Mouse (Mus musculus) kidney, postnatal 14 days (tissue): ENCODE data around the gene Pemt.

Experiments used
- DNase-seq: peaks from one replicate; pipeline ENCODE4 v3.0.0; 2022; ENCODE audit warnings: mixed read lengths

Gene Pemt

DNA sequence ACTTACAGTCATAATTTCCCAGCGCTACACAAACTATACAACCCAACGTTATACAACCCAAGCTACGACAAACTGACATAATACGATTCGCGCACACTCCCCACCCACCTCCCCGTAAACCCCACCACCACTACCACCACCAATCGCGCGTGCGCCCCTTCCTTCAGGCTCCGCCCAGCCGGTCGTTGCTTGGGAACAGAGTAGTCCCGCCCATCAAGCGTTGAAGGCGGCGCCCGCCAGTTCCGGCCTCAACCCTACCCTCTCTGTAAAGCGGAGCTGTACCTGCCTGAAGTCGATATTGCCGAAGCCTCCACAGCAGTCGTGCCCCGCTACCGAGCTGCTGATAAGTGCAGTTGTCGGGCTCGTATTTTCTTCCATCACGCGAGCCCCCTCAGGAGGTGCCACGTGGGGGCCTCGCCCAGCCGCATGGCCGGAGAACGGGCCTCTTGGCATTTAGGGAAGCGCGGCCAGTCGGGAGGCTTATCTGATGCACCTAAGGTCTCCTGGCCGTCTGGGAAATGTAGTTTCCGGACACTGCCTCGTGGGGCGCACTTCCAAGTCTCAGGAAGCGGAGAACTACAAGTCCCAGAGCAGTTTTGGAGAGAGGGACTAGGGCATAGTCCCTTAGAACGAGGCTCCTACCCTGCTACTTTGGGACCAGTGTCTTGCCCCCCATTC lies at the start of gene Pemt:
Gene Pemt (minus strand): TSS at position 432 of the 678 bp plus-strand sequence.
- peak; percentile 97 for DNase-seq

GRCm38 (mm10) chr11:60094909-60095810 lies 48.9 kb upstream of the Pemt start:
- DNase-seq = no peak

GRCm38 (mm10) chr11:60093984-60094587 lies 47.8 kb upstream of the Pemt start:
- no peak for DNase-seq

DNA sequence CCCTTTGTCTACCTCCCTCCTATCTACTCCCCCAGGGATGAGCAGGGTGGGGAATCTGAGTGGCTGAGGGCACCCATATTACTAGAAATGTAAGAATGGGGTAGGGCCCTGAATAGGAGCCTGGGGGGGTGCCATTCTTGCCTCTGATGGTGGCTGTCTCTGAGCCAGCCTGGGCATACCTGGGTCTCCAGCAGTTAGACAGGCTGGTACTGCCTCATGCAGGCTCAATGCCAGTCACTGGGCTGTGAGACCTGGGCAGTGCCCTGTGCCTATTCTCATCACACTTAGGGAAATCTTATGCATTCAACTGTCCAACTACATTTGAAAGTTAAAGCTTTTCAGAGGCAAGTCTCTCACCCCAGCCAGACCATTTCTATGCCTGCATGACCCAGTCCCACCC lies 46.9 kb upstream of the Pemt start:
- no peak for DNase-seq

- DNase-seq = no peak
Measured at GRCm38 (mm10) chr11:60091422-60091761, 45.1 kb upstream of the Pemt start.

- no peak for DNase-seq
Measured at GRCm38 (mm10) chr11:60090696-60091421, 44.6 kb upstream of the Pemt start.

- no peak for DNase-seq
Measured at GRCm38 (mm10) chr11:60088947-60089346, 42.7 kb upstream of the Pemt start.

DNA sequence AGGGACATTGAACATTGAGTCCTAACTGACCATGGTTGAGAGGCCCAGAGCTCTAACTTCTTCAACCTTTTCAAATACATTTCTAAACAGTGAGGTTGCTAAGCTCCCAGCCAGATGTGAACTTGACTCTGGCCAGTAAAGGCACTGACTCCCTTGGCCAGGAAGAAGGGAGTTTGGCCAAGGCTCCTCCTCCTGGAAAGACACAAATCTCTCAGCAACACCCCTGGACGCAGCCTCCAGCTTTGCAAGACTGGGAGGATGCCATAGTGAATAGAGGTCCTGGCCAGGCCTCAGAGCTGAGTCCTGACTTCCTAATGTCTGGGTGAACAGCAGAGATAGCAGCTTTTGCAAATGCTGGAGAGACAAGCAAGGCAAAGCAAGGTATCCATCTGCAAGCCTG lies 40.4 kb upstream of the Pemt start:
- no peak for DNase-seq

- DNase-seq = peak; percentile 34
Measured at GRCm38 (mm10) chr11:60084589-60084988, 38.3 kb upstream of the Pemt start.

DNA sequence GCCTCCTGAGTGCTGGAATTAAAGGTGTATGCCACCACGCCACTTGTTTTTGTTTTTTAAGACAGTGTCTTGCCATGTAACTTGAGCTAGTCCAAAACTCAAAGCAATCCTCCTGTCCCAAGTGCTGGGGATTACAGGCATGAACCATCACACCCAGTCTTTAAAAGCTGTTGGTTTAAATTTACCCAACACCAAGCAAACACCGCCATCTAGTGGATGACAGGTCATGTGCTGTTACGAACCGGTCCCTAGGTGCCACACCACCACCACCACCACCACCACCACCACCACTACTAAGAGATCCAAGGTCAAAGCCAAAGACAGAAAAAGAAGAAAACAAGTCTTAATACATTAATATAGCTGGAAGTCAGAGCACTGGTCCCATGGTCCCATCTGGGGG lies 30.5 kb upstream of the Pemt start:
- DNase-seq = peak; percentile 82

- DNase-seq = no peak
Measured at GRCm38 (mm10) chr11:60076183-60076582, 29.9 kb upstream of the Pemt start.

DNA sequence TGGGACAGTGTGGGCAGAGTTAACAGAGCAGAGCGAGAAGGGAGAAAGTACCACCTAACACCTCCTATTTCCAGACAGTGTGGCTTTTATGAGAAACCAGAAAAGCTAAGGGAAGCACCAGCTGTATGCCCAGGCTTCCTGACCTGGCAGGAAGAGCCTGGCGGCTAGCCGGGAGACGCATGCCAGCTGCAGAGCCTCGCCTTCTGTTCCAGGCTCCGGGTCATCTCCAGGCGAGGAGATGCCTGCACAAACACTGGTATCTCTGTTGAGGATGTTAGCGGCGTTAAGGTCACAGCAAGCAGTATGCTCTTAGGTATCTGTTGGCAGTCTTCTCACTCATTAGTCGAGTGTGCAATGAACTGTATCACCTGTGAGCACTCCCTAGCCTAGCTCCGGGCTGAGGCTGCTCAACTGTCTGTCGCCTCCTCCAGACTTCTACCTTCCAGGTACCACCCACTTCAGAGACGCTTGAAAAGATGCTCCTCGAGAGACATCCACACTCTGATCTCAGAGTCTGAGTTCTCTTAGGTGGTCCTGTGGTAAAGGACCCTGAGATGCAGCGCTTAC lies 27.7 kb upstream of the Pemt start:
- DNase-seq = peak; percentile 35

DNA sequence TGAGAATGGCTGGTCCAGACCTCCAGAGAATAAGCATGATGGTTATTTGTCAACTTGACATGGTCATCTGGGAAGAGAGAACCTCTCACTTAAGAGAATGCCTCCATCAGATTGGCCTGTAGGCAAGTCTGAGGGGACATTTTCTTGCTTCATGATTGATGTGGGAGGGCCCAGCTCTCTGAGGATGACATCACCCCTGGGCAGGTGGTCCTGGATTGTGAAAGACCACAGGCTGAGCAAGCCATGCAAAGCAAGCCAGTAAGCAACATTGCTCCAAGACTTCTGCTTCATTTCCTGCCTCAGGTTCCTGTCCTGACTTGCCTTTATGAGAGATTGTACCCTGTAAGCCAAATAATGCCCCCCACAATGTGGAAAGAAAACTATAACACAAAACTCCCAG lies 26.8 kb upstream of the Pemt start:
- no peak for DNase-seq

GRCm38 (mm10) chr11:60071221-60071620 lies 24.9 kb upstream of the Pemt start:
- no peak for DNase-seq

DNA sequence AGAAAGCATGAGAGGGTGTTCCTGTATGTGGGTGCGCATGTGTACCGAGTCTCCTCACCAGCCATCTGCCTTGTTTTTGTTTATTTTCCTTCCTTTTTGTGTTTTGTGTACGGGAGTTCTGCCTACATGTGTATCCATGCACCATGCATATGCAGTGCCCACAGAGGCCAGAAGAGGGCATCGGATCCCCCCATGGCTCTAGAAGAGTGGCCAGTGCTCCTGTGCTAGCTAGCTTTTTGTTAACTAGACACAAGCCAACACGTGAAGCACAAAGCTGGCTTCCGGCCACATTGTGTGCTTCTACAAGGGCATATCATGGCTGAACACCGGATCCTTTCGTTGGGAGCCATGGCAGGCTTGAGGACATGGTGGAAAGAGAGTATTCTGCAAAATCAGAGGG lies 24.3 kb upstream of the Pemt start:
- peak; percentile 54 for DNase-seq

DNA sequence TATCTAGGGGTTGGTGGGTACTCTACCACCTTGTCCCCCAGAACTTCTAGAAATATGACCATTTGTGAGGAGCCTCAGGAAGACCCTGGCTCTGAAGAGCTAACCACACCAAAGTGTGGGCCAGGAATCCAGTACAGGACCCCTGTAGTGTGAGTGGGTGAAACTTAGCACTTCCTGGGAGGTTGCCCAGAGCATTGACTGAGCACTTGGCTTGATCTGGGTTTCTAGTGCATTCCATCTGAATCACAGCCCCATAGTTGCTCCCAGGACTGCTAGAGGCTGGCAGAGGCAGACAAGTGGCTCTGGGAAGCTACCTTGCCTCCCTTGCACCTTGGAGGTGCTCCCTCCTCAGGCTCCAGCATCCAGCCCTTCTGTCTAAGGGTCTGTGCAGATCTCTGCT lies 22.3 kb upstream of the Pemt start:
- no peak for DNase-seq

GRCm38 (mm10) chr11:60067646-60068045 lies 21.4 kb upstream of the Pemt start:
- no peak for DNase-seq

GRCm38 (mm10) chr11:60065267-60065666 lies 19.0 kb upstream of the Pemt start:
- DNase-seq = no peak

DNA sequence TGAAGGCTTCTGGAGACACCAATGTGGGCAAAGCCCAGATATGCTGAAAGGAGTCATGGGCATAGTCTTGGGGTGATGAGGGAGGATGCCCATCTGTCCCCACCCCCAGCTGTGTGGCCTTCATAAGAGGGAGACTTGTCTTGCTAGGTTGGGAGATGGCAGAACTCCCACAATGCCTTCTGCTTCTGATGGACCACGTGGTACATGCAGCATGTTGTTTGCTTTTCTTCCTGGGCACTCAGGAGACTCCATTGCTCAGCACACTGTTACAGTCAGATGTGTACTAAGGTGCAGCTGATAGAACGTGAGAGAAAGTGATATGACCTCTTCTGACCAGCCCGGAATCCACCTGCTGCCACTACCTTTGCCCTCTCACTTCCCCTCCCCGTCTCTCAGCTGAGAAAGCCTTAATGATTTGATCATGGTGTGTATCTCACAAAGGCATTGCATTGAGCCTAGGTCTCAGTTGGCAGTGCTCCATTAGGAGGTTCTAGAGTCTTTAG lies 15.3 kb upstream of the Pemt start:
- DNase-seq = no peak

DNA sequence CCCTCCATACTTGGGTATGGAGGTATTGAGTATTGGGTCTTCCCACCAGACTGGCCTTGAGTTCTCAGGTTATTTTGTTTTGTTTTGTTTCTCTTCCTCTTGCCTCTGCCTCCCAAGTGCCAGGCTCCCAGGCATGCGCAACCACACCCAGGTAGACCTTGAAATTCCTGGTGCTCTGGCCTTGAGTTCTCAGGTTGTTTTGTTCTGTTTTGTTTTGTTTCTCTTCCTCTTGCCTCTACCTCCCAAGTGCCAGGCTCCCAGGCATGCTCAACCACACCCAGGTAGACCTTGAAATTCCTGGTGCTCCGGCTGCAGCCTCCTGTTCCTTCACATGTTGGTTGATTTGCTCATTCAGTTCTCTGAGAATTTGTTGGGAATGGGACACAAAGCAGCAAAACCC lies 13.7 kb upstream of the Pemt start:
- DNase-seq = no peak

GRCm38 (mm10) chr11:60058441-60058840 lies 12.2 kb upstream of the Pemt start:
- no peak for DNase-seq

- DNase-seq = no peak
Measured at GRCm38 (mm10) chr11:60057987-60058386, 11.7 kb upstream of the Pemt start.

DNA sequence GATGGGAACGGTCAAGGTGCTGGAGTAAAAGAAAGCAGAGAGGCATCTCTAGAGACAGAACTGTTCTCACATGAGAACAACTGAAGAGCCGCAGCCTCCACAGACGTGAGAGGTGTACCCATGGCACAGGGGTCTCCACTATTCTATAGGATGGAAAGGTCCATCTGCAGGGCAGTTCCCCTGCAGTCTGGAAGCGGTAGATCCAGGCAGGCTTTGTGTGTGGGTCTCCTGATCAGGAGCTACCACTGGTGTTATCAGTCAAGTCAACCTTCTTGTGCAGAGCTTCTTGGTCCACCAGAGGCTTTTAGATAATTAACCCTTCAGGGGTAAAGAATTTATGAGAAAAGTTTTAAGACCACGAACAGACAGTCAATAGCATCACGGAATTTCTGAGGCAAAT lies 10.2 kb upstream of the Pemt start:
- no peak for DNase-seq
